Mouse (Mus musculus) cerebellum, adult 2 months (tissue): ENCODE data around the gene Mmp15.

Experiments
- CTCF ChIP-seq: fragments of 200-500 bp; IDR thresholded peaks from 2 replicates; pipeline ENCODE4 v1.5.1; 2011; ENCODE audit warnings: low read depth, mild to moderate bottlenecking, control low read depth, low read length, moderate library complexity, borderline replicate concordance; ENCODE audit not compliant: insufficient read depth
- POLR2A ChIP-seq: fragments of 200-500 bp; IDR thresholded peaks from 2 replicates; pipeline ENCODE4 v1.6.1; 2011; ENCODE audit warnings: low read length, control low read depth, borderline replicate concordance; ENCODE audit not compliant: insufficient read depth

- TF ChIP-seq CTCF (no peak), POLR2A (no peak)
Observed at GRCm38 (mm10) chr8:95327866-95328465, 24.1 kb upstream of the Mmp15 start.
